In genomic region chr1:153037353-153038345, GRCm38 (mm10) we compare ENCODE assay signal across 12 mouse cellular contexts.
DNase-seq lines count a peak whose midpoint lies in the region; ATAC-seq lines count a peak whose summit lies in the region.
"Had no signal": no experiment of that assay in that cellular context is flagged by ENCODE, and none has a peak within 500 bp of the region (broad histone marks: within the 10 kb centered on the region; RNA-seq: fewer than 3 reads in every experiment).

No protein-coding gene starts in this region.

- DNase-seq in layer of hippocampus, adult 9-11 months = peak; percentile 45
- DNase-seq in layer of hippocampus, postnatal 25 days (ENCODE audit: extremely low spot score in 1 of 2, low spot score in 1 of 2) = no peak
- peak; percentile 66 for DNase-seq in R1 (ENCODE audit: low read depth, low spot score)
- peak; percentile 39 for DNase-seq in hindbrain, embryonic 11.5 days (ENCODE audit: low spot score)
- no peak for DNase-seq in spleen, postnatal 36 days (ENCODE audit: low spot score in 2 of 2)
- DNase-seq in cerebellum, adult 8-10 months = no peak
- DNase-seq in left cerebral cortex, adult 9 months (ENCODE audit: low spot score in 2 of 2) = no peak
- DNase-seq: adrenal gland, postnatal 25 days; heart, postnatal 10 days; lung, postnatal 10 days; thymus, adult 18-20 months had no signal

- no peak overlapping the region for H3K4me3 ChIP-seq in hindbrain, embryonic 11.5 days (ENCODE audit: low read depth, low read length)
- H3K4me3 ChIP-seq in midbrain, embryonic 13.5 days (replicated peaks) = no peak overlapping the region

- no peaks in the 10 kb centered on the region for H3K27me3 ChIP-seq in hindbrain, embryonic 11.5 days (ENCODE audit: control insufficient read depth, insufficient read depth, low read length)
- H3K27me3 ChIP-seq in midbrain, embryonic 13.5 days = peaks cover 19% of the 10 kb centered on the region

- peak; percentile 59 for ATAC-seq in hindbrain, embryonic 11.5 days (ENCODE audit: low FRiP score)
- peak; percentile 78 for ATAC-seq in midbrain, embryonic 13.5 days

- H3K9ac ChIP-seq in hindbrain, embryonic 11.5 days (ENCODE audit: low read depth, low read length) = no peak overlapping the region
- H3K9ac ChIP-seq in midbrain, embryonic 13.5 days (replicated peaks) = no peak overlapping the region

- WGBS in hindbrain, embryonic 11.5 days = 62% methylated on average over 10 of the region's 10 CpGs
- 61% methylated on average over 10 of the region's 10 CpGs for WGBS in midbrain, embryonic 13.5 days

- H3K27ac ChIP-seq in hindbrain, embryonic 11.5 days (ENCODE audit: low read depth, low read length) = peak overlapping the region; percentile 36; the same call in 1 of the 2 replicates
- H3K27ac ChIP-seq in midbrain, embryonic 13.5 days = peak overlapping the region; percentile 30

- no peaks in the 10 kb centered on the region for H3K9me3 ChIP-seq in hindbrain, embryonic 11.5 days (ENCODE audit: control insufficient read depth, low read length)
- 0 out of 2 replicates have a peak, but pooled peaks cover 3% of the 10 kb centered on the region for H3K9me3 ChIP-seq in midbrain, embryonic 13.5 days

- peaks cover 14% of the 10 kb centered on the region for H3K4me1 ChIP-seq in hindbrain, embryonic 11.5 days (replicated peaks; ENCODE audit: control insufficient read depth, insufficient read depth, low read length)
- H3K4me1 ChIP-seq in midbrain, embryonic 13.5 days (replicated peaks) = peaks cover 52% of the 10 kb centered on the region

- H3K4me2 ChIP-seq in hindbrain, embryonic 11.5 days (replicated peaks; ENCODE audit: low read depth, low read length) = no peak overlapping the region
- no peak overlapping the region for H3K4me2 ChIP-seq in midbrain, embryonic 13.5 days (replicated peaks)

- H3K36me3 ChIP-seq in hindbrain, embryonic 11.5 days (ENCODE audit: control insufficient read depth, insufficient read depth, low read length) = no peaks in the 10 kb centered on the region
- H3K36me3 ChIP-seq in midbrain, embryonic 13.5 days = 0 out of 2 replicates have a peak, but pooled peaks cover 4% of the 10 kb centered on the region

Comparison
In these comparisons a context has a peak if more than half of its experiments do, and no peak if none do; other contexts are left out.
1. DNase-seq: peak in layer of hippocampus, adult 9-11 months (single experiment), R1 (single experiment) and hindbrain, embryonic 11.5 days (single experiment); none in layer of hippocampus, postnatal 25 days (0 of 2), spleen, postnatal 36 days (0 of 2), cerebellum, adult 8-10 months (single experiment) and left cerebral cortex, adult 9 months (0 of 2).